Mouse (Mus musculus) spleen, postnatal 0 days (tissue): Measurements from ENCODE around the gene Vmn2r24. TPM values are rescaled to one million over a fixed set of nuclear protein-coding genes. Genes with fewer than 3 reads are reported as not detected.

Experiments
- polyA plus RNA-seq: library from polyadenylated mRNA; unstranded; fragments of >200 nt; fragmentation: Nextera tagmentation; extraction: Ambion mirVana; gene quantifications from 2 replicates; pipeline ENCODE4 v1.2.1, GENCODE M21; 2015

Gene Vmn2r24
- not detected in 2 replicates for polyA plus RNA-seq

DNA sequence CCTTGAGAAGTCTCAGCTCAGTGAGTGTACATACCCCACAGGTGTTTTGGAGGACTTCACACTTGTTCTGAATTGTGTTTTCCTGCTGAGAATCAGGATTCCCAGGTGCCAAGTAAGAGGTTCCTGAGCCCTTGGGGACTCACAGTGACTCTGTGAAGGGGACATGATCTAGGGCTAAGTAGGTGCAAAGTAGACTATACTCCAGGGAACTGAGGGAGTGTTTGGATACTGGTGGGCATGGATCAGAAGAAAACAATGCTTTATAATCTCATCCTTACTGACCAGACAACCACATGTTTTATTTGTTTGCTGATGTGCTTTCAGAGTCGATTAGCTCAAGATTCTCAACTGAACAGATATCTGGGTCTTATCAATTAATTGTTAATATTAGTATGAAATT lies at the start of gene Vmn2r24:
Gene Vmn2r24, plus strand, starts transcription at position 301 of the 400 bp plus-strand sequence.

DNA sequence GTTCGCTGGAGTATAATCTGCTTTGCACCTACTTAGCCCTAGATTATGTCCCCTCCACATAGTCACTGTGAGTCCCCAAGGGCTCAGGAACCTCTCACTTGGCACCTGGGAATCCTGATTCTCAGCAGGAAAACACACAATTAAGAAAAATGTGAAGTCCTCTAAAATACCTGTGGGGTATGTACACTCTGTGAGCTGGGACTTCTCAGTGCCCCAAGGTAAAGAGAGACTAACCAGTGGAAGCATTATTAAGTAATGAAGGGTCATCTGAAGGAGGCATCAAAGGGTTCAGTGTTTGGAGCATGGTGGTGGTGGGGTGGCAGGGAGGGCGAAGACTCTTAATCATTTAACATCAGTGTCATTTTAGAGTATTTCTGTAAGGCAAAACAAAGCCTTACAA lies 74.7 kb downstream of the Vmn2r24 start, which contains the start of gene Vmn2r25:
Gene Vmn2r25, minus strand, starts transcription at position 101 of the 400 bp plus-strand sequence.

Other genes with a start within 250 kb of the Vmn2r24 start
- gene Vmn2r21, start 245.5 kb upstream of the Vmn2r24 start, polyA plus RNA-seq = not detected in 2 replicates
- gene Vmn2r22, start 128.2 kb upstream of the Vmn2r24 start, polyA plus RNA-seq = not detected in 2 replicates
- not detected in 2 replicates for gene Vmn2r23, start 76.2 kb upstream of the Vmn2r24 start, polyA plus RNA-seq
- gene Vmn2r25, start 74.6 kb downstream of the Vmn2r24 start, polyA plus RNA-seq = not detected in 2 replicates
- not detected in 2 replicates for gene Vmn2r26, start 245.7 kb downstream of the Vmn2r24 start, polyA plus RNA-seq